Mouse (Mus musculus) testis, postnatal 10 days (tissue): ENCODE measurements around the gene Tapbpl.

Experiments used
- DNase-seq: peaks from one replicate; pipeline ENCODE4 v3.0.0; 2021; ENCODE audit warnings: low spot score

The Tapbpl gene

DNA sequence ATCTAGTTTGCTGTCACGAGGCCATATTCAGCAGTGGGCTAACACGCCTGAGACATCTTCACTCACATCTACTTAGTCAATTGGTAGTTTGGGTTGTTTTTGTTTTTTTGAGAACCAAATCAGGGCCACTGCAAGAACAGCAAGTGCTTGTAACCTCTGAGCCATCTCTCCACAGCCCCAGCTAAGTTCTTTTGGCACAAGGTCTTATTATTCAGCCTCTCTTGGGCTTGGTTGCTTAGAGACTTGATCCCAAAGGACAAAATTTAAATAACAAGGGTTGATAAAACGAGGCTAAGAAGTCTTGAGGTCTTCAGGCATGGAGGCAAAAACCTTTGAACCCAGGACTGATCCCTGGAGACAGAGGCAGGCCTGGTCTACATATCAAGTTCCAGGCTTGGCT lies 35.4 kb downstream of the Tapbpl start:
- DNase-seq = no peak

DNA sequence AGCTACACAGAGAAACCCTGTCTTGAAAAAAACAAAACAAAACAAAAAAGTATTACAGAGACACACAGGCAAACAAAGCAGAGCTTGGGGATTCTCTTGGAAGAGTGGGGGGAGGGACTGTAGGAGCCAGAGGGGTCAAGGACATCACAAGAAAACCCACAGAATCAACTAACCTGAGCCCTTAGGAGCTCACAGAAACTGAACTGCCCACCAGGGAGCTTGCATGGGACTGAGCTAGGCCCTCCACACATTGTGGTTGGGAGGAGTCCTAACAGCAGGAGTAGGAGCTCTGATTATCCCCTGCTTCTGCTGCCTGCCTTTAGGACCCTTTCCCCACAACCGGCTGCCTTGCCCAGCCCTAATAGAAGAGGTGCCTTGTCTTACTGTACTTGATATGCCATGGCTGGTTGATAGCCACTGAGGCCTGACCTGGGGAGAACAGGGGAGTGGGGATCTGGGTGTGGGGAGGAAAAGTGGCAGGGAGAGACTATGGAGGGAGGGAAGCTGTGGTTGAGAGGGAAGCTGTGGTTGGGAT lies 36.1 kb downstream of the Tapbpl start:
- no peak for DNase-seq

- DNase-seq = no peak
Measured at GRCm38 (mm10) chr6:125193390-125193789, 38.3 kb downstream of the Tapbpl start.

DNA sequence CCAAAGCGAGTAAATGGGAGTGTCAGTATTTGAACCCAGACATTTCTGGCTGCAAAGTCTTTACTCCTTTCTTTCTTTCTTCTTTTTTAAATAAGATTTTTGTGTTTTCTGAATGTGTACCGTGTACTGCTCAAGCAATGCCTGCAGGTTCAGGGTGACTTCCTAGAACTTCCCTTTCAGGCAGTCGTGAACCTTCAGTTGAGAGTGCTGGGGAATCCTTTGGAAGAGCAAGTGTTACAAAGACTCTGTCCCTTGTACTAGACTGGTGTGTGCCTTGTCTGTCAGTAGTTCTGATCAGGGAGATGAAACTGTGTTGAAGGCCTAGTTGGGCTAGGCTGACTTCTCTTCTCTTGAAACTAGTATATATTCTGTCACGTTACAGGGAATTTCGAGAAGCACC lies 38.8 kb downstream of the Tapbpl start:
- no peak for DNase-seq

DNA sequence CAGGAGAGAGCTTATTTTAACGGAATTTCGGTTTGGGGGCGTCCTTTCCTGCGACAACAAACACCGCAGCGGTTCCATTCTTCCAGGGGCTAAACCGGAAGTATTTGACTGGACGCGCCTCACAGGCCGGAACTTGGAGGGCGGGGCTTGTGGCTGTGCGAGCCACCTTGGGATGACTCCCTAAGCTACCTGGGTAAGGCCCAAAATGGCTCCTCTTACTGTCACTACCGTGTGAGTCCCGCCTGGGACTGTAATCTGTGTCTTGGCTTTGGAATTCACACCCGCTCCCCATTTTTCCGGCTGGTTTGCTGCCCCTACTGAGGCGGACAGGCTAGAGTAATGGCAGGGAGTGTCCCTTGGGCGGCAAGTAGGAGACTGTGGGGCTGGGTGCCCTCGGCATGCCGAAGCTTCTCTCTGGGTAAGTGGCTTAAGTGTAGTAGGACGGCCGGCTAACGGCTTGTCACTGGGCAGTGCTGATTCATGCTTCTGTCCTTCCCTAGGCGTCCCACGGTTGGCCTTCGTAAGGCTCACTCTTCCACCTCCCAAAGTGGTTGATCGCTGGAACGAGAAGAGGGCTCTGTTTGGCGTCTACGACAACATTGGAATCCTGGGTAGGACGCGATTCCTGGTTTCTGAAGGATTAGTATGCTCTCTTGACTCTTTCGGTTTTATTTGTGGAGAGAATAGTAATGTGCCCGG lies 39.5 kb downstream of the Tapbpl start:
- peak; percentile 95 for DNase-seq

DNA sequence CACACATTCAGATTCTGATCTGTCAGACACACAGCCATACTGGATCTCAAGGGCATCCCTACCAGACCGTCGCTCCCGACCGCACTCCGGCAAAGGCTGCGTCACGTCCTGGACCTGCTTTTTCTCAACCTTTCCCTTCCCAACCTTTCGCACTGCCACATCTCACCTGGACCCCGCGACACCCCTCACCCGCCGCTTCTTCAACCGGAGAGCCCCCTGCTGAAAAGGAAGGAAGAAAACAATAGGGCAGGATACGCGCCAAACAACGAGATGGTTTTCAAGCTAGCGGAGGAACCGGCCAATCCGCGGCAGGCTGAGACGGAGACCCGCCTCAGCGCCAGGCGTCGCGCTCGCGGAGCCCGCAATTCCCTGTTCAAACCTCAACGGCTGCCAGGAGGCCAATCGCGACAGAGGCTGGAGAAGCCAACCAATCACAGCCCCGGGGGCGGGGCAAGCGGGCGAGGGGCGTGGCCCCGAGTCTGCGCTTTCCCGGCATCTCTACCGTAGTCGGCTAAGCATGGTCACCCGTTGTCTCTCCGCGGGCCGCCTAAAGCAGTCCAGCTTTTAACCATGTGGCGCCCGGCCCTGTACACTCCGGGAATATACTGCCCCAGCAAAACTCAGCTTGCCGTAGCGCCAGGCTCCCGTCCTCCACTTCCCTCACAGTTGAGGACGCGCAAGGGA lies 40.2 kb downstream of the Tapbpl start, which contains the start of the genes Ncapd2 and Mrpl51:
Gene Ncapd2 (minus strand): TSS at position 370 of the 684 bp plus-strand sequence.
Gene Mrpl51 (plus strand): TSS at position 470 of the 684 bp plus-strand sequence.
- DNase-seq = peak; percentile 99

- no peak for DNase-seq
Measured at GRCm38 (mm10) chr6:125190816-125191215, 40.8 kb downstream of the Tapbpl start.

- DNase-seq = no peak
Measured at GRCm38 (mm10) chr6:125186203-125186602, 45.5 kb downstream of the Tapbpl start.

GRCm38 (mm10) chr6:125182133-125182532 lies 49.5 kb downstream of the Tapbpl start:
- no peak for DNase-seq

DNA sequence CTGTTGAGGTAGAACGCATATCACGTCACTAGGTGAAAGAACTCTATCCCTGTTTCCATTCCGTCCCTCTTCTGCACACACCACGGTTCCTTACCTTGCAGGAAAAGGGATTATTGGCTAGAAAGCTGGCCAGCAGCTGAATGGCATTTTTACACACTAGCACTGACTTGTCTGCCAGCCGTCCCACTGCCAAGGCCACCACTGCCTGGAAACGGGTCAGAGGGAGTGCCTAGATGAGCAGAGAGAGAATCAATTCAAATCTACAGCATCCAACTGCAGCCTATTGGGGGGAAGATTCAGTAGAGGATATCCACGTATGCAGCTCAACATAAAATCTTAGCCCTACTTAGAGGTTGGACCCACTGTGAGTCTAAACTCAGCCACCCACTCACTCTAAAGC lies 52.1 kb downstream of the Tapbpl start:
- no peak for DNase-seq

DNA sequence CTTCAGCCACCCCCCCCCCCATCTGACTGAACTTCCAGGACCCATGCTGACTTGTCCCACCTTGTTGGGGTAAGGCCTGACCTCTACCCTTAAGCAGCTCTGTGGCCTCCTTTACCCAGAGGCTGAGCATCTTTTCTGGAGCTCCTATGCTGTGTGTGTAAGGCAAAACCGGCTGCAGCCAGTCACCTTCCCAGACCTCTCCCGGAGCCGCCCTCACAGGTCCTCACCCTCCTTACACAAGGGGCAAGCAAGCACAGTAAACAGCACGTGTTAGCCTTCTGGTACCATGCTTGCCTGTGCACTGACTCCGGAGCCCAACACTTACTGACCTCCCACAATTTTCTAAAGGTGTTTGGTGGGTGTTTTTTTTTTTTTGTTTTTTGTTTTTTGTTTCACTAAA lies 56.2 kb downstream of the Tapbpl start:
- DNase-seq = no peak
